Mouse (Mus musculus) cortical plate, adult 2 months (tissue): ENCODE measurements around the gene Olfr494.

Experiments used
- CTCF ChIP-seq: fragments of 200-500 bp; IDR thresholded peaks from 2 replicates; pipeline ENCODE4 v1.5.1; 2011; ENCODE audit warnings: mild to moderate bottlenecking, control low read depth, low read length; ENCODE audit not compliant: insufficient read depth; ENCODE audit errors: extremely low read depth
- POLR2A ChIP-seq: fragments of 200-500 bp; IDR thresholded peaks from 2 replicates; pipeline ENCODE4 v1.6.1; 2011; ENCODE audit warnings: mild to moderate bottlenecking, low read length, control low read depth; ENCODE audit not compliant: insufficient read depth; ENCODE audit errors: extremely low read depth

GRCm38 (mm10) chr7:108392867-108393266 is 27.7 kb downstream of the Olfr494 start, which contains the start of gene Olfr495:
- TF ChIP-seq CTCF (no peak), POLR2A (no peak)
